Mouse (Mus musculus): Measurements from ENCODE around the gene Crlf3. TPM values are rescaled to one million over a fixed set of nuclear protein-coding genes. Genes with fewer than 3 reads are reported as not detected.

Crlf3 gene
- polyA plus RNA-seq, 1 experiment from 2014 or later: 32.5 TPM

DNA sequence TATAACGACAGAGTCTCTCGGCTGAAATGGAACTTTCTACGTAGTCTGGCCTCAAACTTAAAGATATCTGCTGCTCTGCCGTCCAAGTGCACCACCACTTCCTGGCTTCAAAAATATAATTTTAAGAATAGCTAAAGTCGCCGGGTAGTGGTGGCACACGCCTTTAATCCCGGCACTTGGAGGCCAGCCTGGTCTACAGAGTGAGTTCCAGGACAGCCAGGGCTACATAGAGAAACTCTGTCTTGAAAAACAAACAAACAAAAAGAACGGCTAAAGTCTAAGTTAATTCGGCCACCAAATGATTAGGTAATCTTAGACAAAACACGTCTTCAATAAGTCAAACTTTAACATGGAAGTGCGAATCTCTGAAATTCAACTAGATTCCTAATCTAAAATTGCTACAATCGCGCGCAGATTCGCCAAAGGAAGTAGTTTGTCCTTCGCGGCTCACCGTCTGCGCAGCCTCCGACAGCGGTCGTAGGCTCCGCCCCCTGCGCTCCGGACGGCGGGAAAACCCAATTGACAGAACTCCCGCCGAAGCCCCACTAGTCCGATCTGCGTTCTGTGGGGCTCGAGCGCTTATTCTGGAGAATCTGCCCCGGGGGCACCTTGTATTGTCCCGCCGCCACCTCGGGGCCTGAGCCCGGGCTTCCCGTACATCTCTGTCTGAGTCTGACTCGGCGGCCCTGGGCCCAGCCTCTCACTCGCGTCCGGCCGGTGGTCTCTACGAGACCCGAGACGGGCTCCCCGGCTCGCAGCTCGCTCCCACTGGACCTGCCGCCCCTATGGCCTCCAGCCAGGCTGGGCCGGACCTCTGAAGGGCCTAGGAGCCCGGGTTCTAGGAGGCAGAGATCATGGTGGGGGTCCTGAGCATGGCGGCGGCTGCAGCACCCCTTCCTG is 8.4 kb upstream of the Crlf3 start, which contains the start of gene Atad5:
Gene Atad5 (plus strand): TSS at position 484 of the 900 bp plus-strand sequence.
- peaks cover 0 to 10% of the 10 kb centered on the region in 2 experiments; a peak in 1 of 4 replicates for H3K4me1 ChIP-seq (ENCODE audit: control insufficient read depth in 2 of 2, insufficient read depth in 2 of 2, low read length in 2 of 2)
- peak; percentile 80; the same call in 1 of the 2 replicates for ATAC-seq (ENCODE audit: insufficient number of reproducible peaks, insufficient read depth, low FRiP score, low read depth)
- H3K4me2 ChIP-seq (ENCODE audit: low read length): peak within 1 kb of the TSS; percentile 86
- WGBS: 4% methylated on average over 57 of the region's 57 CpGs
- no peaks in the 10 kb centered on the region for H3K36me3 ChIP-seq (ENCODE audit: control insufficient read depth, insufficient read depth, low read length)
- peak within 1 kb of the TSS; percentile 89 to 99 for H3K4me3 ChIP-seq (ENCODE audit: control insufficient read depth in 1 of 2, insufficient read depth in 1 of 2, low read depth in 1 of 2, low read length in 2 of 2)
- no peaks in the 10 kb centered on the region for H3K9me3 ChIP-seq (ENCODE audit: control insufficient read depth, low read length)
- no peaks in the 10 kb centered on the region for H3K27me3 ChIP-seq (ENCODE audit: control insufficient read depth, insufficient read depth, low read length)
- peak within 1 kb of the TSS in 1 of 2 experiments; percentile 72; a peak in 2 of 4 replicates for H3K27ac ChIP-seq (replicated peaks in 1 of 2; ENCODE audit: control insufficient read depth in 1 of 2, insufficient read depth in 1 of 2, low read depth in 2 of 2, low read length in 2 of 2)
- H3K9ac ChIP-seq (ENCODE audit: low read length): peak within 1 kb of the TSS; percentile 98

DNA sequence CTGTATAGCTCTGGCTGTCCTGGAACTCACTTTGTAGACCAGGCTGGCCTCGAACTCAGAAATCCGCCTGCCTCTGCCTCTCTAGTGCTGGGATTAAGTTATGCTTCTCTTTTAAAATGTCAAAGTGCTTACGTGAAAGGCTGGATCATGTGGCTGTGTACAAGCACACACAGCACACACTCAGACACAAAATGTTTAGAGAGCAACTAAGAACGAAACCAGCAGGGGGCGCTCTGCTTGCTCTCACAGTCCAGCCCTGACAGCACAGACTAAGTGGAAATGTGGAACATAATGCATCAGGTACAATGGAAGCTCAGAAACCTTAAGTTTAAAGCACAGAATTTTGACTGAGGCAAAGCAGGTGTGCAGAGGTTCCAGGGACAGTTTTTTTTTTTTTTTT is 6.1 kb upstream of the Crlf3 start:
- no peak overlapping the region for H3K27ac ChIP-seq (replicated peaks in 1 of 2; ENCODE audit: control insufficient read depth in 1 of 2, insufficient read depth in 1 of 2, low read depth in 2 of 2, low read length in 2 of 2)
- no peak overlapping the region for H3K4me3 ChIP-seq (ENCODE audit: control insufficient read depth in 1 of 2, insufficient read depth in 1 of 2, low read depth in 1 of 2, low read length in 2 of 2)
- H3K27me3 ChIP-seq (ENCODE audit: control insufficient read depth, insufficient read depth, low read length): no peaks in the 10 kb centered on the region
- 0 out of 2 replicates have a peak, but pooled peaks have one; percentile 37 for ATAC-seq (ENCODE audit: insufficient number of reproducible peaks, insufficient read depth, low FRiP score, low read depth)
- H3K9me3 ChIP-seq (ENCODE audit: control insufficient read depth, low read length): no peaks in the 10 kb centered on the region
- H3K4me2 ChIP-seq (ENCODE audit: low read length): no peak overlapping the region
- no peaks in the 10 kb centered on the region for H3K36me3 ChIP-seq (ENCODE audit: control insufficient read depth, insufficient read depth, low read length)
- 7% methylated on average over 5 of the region's 5 CpGs for WGBS
- H3K9ac ChIP-seq (ENCODE audit: low read length): no peak overlapping the region
- H3K4me1 ChIP-seq (ENCODE audit: control insufficient read depth in 2 of 2, insufficient read depth in 2 of 2, low read length in 2 of 2): peaks cover 0 to 8% of the 10 kb centered on the region in 2 experiments; a peak in 2 of 4 replicates

GRCm38 (mm10) chr11:80085356-80086055 is 4.7 kb upstream of the Crlf3 start:
- H3K4me2 ChIP-seq (ENCODE audit: low read length): no peak overlapping the region
- no peak overlapping the region for H3K9ac ChIP-seq (ENCODE audit: low read length)
- H3K9me3 ChIP-seq (ENCODE audit: control insufficient read depth, low read length): no peaks in the 10 kb centered on the region
- no peak for ATAC-seq (ENCODE audit: insufficient number of reproducible peaks, insufficient read depth, low FRiP score, low read depth)
- WGBS: 73% methylated on average over 6 of the region's 6 CpGs
- no peak overlapping the region for H3K27ac ChIP-seq (replicated peaks in 1 of 2; ENCODE audit: control insufficient read depth in 1 of 2, insufficient read depth in 1 of 2, low read depth in 2 of 2, low read length in 2 of 2)
- H3K4me1 ChIP-seq (ENCODE audit: control insufficient read depth in 2 of 2, insufficient read depth in 2 of 2, low read length in 2 of 2): peaks cover 6 to 13% of the 10 kb centered on the region in 2 experiments
- no peaks in the 10 kb centered on the region for H3K36me3 ChIP-seq (ENCODE audit: control insufficient read depth, insufficient read depth, low read length)
- H3K27me3 ChIP-seq (ENCODE audit: control insufficient read depth, insufficient read depth, low read length): no peaks in the 10 kb centered on the region
- H3K4me3 ChIP-seq (ENCODE audit: control insufficient read depth in 1 of 2, insufficient read depth in 1 of 2, low read depth in 1 of 2, low read length in 2 of 2): no peak overlapping the region

DNA sequence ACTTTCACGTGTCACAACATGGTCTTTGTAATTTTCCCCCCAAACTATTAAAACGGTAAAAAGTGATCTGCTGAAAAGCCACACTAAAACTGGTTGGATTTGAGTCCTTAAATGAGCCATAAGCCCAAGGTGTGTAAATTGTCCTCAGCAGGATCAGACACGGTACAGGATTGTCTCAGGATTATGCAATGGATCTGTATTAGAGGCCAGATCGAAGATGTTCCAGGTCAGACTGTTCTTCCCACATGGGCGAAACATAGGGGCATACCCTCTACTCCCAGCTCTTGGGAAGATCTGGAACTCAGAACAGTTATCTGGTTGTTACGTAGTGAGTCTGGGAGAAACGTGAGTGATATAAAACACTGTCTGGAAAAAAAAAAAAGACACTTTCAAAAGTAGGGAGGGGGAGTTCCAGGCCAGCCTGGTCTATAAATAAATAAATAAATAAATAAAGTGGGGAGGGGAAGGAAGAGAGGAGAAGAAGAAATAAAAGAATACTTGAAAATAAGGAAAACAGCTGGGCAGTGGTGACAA is 1.1 kb upstream of the Crlf3 start:
- Histone ChIP-seq H3K4me3 (ENCODE audit: control insufficient read depth in 1 of 2, insufficient read depth in 1 of 2, low read depth in 1 of 2, low read length in 2 of 2) (0 out of 4 replicates have a peak overlapping the region, but pooled peaks of 1 of the 2 experiments have one; percentile 78), H3K27ac (replicated peaks in 1 of 2; ENCODE audit: control insufficient read depth in 1 of 2, insufficient read depth in 1 of 2, low read depth in 2 of 2, low read length in 2 of 2) (peak overlapping the region; percentile 97), H3K9me3 (ENCODE audit: control insufficient read depth, low read length) (no peaks in the 10 kb centered on the region), H3K27me3 (ENCODE audit: control insufficient read depth, insufficient read depth, low read length) (no peaks in the 10 kb centered on the region), H3K36me3 (ENCODE audit: control insufficient read depth, insufficient read depth, low read length) (peaks cover 9% of the 10 kb centered on the region), H3K9ac (ENCODE audit: low read length) (peak overlapping the region; percentile 95), H3K4me1 (ENCODE audit: control insufficient read depth in 2 of 2, insufficient read depth in 2 of 2, low read length in 2 of 2) (peaks cover 6 to 13% of the 10 kb centered on the region in 2 experiments), H3K4me2 (ENCODE audit: low read length) (peak overlapping the region; percentile 87)
- no peak for ATAC-seq (ENCODE audit: insufficient number of reproducible peaks, insufficient read depth, low FRiP score, low read depth)
- WGBS: 62% methylated on average over 7 of the region's 7 CpGs

DNA sequence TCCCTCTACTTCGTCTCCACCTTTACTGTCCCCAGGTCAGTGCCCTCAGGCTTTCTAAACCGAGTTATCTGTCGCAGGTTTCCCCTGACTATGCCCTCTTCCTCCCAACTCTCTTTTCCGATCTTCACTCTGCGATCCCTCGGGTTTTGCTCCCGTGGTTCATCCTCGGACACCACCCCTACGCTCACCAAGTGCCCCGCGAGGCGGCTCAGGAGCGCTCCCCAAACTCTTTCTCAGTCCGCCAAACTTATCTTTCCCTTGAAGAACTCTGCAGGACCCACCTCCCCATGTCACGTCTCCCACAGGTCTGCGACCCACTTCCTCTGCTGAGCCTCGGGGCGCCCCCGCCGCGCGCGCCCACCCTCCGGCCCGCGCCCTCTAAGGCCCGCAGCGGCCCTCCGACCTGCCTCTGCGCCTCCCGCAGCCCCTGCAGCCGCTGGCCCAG is 388 bp downstream of the Crlf3 start:
- under 1% methylated on average over 30 of the region's 32 CpGs for WGBS
- H3K27ac ChIP-seq (replicated peaks in 1 of 2; ENCODE audit: control insufficient read depth in 1 of 2, insufficient read depth in 1 of 2, low read depth in 2 of 2, low read length in 2 of 2): peak overlapping the region; percentile 97
- H3K27me3 ChIP-seq (ENCODE audit: control insufficient read depth, insufficient read depth, low read length): no peaks in the 10 kb centered on the region
- H3K9me3 ChIP-seq (ENCODE audit: control insufficient read depth, low read length): no peaks in the 10 kb centered on the region
- H3K4me1 ChIP-seq (ENCODE audit: control insufficient read depth in 2 of 2, insufficient read depth in 2 of 2, low read length in 2 of 2): peaks cover 6 to 13% of the 10 kb centered on the region in 2 experiments
- H3K4me3 ChIP-seq (ENCODE audit: control insufficient read depth in 1 of 2, insufficient read depth in 1 of 2, low read depth in 1 of 2, low read length in 2 of 2): peak overlapping the region; percentile 78 to 88
- peaks cover 10% of the 10 kb centered on the region for H3K36me3 ChIP-seq (ENCODE audit: control insufficient read depth, insufficient read depth, low read length)
- peak overlapping the region; percentile 95 for H3K9ac ChIP-seq (ENCODE audit: low read length)
- ATAC-seq (ENCODE audit: insufficient number of reproducible peaks, insufficient read depth, low FRiP score, low read depth): peak; percentile 44
- H3K4me2 ChIP-seq (ENCODE audit: low read length): peak overlapping the region; percentile 87

DNA sequence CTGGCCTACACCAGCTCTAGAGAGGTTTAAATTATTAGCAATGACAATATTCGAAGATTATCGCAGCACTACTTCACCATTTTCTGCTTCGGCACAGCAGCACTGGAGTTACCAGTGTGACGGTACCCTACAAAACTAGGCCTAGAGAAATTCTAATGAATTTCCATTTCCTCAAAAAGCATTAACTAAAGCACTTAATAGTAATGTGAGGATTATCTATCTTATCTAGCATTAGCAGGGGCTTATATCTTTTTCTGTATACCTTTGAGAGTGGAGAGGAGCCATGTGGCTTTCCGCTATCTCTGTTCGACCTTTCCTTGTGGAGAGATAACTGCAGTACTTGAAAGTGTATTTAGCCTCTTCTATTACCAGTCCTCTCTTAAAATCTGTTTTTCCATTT is 1.0 kb downstream of the Crlf3 start:
- H3K27ac ChIP-seq (replicated peaks in 1 of 2; ENCODE audit: control insufficient read depth in 1 of 2, insufficient read depth in 1 of 2, low read depth in 2 of 2, low read length in 2 of 2): peak overlapping the region in 1 of 2 experiments; percentile 97; a peak in 2 of 4 replicates
- peak overlapping the region; percentile 95 for H3K9ac ChIP-seq (ENCODE audit: low read length)
- peaks cover 6 to 13% of the 10 kb centered on the region in 2 experiments for H3K4me1 ChIP-seq (ENCODE audit: control insufficient read depth in 2 of 2, insufficient read depth in 2 of 2, low read length in 2 of 2)
- ATAC-seq (ENCODE audit: insufficient number of reproducible peaks, insufficient read depth, low FRiP score, low read depth): no peak
- peak overlapping the region; percentile 87 for H3K4me2 ChIP-seq (ENCODE audit: low read length)
- no peaks in the 10 kb centered on the region for H3K27me3 ChIP-seq (ENCODE audit: control insufficient read depth, insufficient read depth, low read length)
- H3K9me3 ChIP-seq (ENCODE audit: control insufficient read depth, low read length): no peaks in the 10 kb centered on the region
- 33% methylated on average over 6 of the region's 6 CpGs for WGBS
- peaks cover 10% of the 10 kb centered on the region for H3K36me3 ChIP-seq (ENCODE audit: control insufficient read depth, insufficient read depth, low read length)
- peak overlapping the region; percentile 78 to 88; a peak in 3 of 4 replicates for H3K4me3 ChIP-seq (ENCODE audit: control insufficient read depth in 1 of 2, insufficient read depth in 1 of 2, low read depth in 1 of 2, low read length in 2 of 2)

DNA sequence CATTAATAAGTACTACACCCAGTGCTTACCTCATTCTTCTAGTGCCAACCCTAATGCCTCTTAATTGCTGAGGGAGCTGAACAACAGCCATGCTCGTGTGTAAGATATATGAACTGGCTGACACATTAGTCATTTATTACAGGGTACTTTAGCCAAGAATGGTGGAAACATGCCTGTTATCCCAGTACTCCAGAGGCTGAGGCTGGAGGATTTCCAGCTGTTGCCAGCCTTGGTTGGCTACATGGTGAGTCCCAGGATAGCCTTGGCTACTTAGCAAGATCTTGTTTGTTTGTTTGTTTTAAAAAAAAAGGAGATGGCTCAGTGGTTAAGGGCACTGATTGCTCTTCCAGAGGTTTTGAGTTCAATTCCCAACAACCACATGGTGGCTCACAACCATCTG is 2.0 kb downstream of the Crlf3 start:
- H3K9ac ChIP-seq (ENCODE audit: low read length): no peak overlapping the region
- H3K9me3 ChIP-seq (ENCODE audit: control insufficient read depth, low read length): no peaks in the 10 kb centered on the region
- peaks cover 10% of the 10 kb centered on the region for H3K36me3 ChIP-seq (ENCODE audit: control insufficient read depth, insufficient read depth, low read length)
- H3K4me1 ChIP-seq (ENCODE audit: control insufficient read depth in 2 of 2, insufficient read depth in 2 of 2, low read length in 2 of 2): peaks cover 6 to 13% of the 10 kb centered on the region in 2 experiments
- H3K4me2 ChIP-seq (ENCODE audit: low read length): no peak overlapping the region
- no peaks in the 10 kb centered on the region for H3K27me3 ChIP-seq (ENCODE audit: control insufficient read depth, insufficient read depth, low read length)
- 52% methylated on average over 1 of the region's 1 CpGs for WGBS
- H3K27ac ChIP-seq (replicated peaks in 1 of 2; ENCODE audit: control insufficient read depth in 1 of 2, insufficient read depth in 1 of 2, low read depth in 2 of 2, low read length in 2 of 2): no peak overlapping the region
- no peak for ATAC-seq (ENCODE audit: insufficient number of reproducible peaks, insufficient read depth, low FRiP score, low read depth)
- no peak overlapping the region for H3K4me3 ChIP-seq (ENCODE audit: control insufficient read depth in 1 of 2, insufficient read depth in 1 of 2, low read depth in 1 of 2, low read length in 2 of 2)

Data from heart, embryonic 14.5 days (tissue).